Mouse (Mus musculus): ENCODE measurements around the gene Nedd8. TPM values are rescaled to one million over a fixed set of nuclear protein-coding genes. Genes with fewer than 3 reads are reported as not detected.

Nedd8 gene
- polyA plus RNA-seq, 1 experiment: 478 TPM

GRCm38 (mm10) chr14:55634874-55635522 is 36.9 kb downstream of the Nedd8 start:
- peaks cover 31% of the 10 kb centered on the region for H3K79me2 ChIP-seq (ENCODE audit: control insufficient read depth, insufficient read depth)
- TF ChIP-seq CTCF (IDR thresholded peaks at IDR 0.05; ENCODE audit: control insufficient read depth, insufficient read depth, insufficient read length) (no peak), MYOG (IDR thresholded peaks at IDR 0.05; ENCODE audit: control insufficient read depth, extremely low read depth, insufficient read length) (no peak), MYOD1 (IDR thresholded peaks at IDR 0.05; ENCODE audit: control insufficient read depth, insufficient read length, low read depth) (peak; percentile 69)

DNA sequence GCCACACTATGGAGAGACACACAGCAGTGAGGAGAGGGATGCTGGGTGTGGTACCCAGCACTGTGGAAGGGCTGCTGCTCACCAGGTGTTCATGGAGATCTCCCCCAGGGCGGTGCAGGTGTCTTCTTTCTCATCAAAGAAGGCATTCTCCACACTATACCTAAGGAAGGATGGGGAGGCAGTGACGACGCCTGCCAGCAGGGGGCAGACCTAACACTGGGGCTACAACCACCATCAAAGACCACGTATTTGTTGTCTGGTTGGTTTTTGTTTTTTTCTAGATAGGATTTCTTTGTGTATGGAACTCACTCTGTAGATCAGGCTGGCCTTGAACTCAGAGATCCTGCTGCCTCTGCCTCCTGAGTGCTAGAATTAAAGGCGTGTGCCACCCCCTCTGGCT is 42.6 kb downstream of the Nedd8 start:
- Histone ChIP-seq H3K79me2 (ENCODE audit: control insufficient read depth, insufficient read depth) (peaks cover 13% of the 10 kb centered on the region), H3K79me3 (ENCODE audit: low read depth) (peaks cover 8% of the 10 kb centered on the region), H3ac (ENCODE audit: control insufficient read depth, insufficient read length, low read depth) (no peak overlapping the region), H3K36me3 (ENCODE audit: control insufficient read depth, insufficient read depth) (peaks cover 92% of the 10 kb centered on the region), H3K27me3 (ENCODE audit: control insufficient read depth, insufficient read depth, insufficient read length) (no peaks in the 10 kb centered on the region), H3K4me3 (ENCODE audit: insufficient read depth, poor library complexity, severe bottlenecking) (no peak overlapping the region)
- TF ChIP-seq CEBPB (IDR thresholded peaks at IDR 0.05; ENCODE audit: low read depth) (no peak), CTCF (IDR thresholded peaks at IDR 0.05; ENCODE audit: control insufficient read depth, insufficient read depth, insufficient read length) (peak; percentile 57)

More at GRCm38 (mm10) chr14:55634874-55635522, 36.9 kb downstream of the Nedd8 start:
- Histone ChIP-seq H3K27me3 (ENCODE audit: control insufficient read depth, insufficient read depth, insufficient read length) (no peaks in the 10 kb centered on the region), H3K4me3 (ENCODE audit: insufficient read depth, poor library complexity, severe bottlenecking) (peak overlapping the region; percentile 68), H3ac (ENCODE audit: control insufficient read depth, insufficient read length, low read depth) (peak overlapping the region; percentile 96), H3K79me3 (ENCODE audit: low read depth) (peaks cover 17% of the 10 kb centered on the region), H3K36me3 (ENCODE audit: control insufficient read depth, insufficient read depth) (peaks cover 84% of the 10 kb centered on the region)

DNA sequence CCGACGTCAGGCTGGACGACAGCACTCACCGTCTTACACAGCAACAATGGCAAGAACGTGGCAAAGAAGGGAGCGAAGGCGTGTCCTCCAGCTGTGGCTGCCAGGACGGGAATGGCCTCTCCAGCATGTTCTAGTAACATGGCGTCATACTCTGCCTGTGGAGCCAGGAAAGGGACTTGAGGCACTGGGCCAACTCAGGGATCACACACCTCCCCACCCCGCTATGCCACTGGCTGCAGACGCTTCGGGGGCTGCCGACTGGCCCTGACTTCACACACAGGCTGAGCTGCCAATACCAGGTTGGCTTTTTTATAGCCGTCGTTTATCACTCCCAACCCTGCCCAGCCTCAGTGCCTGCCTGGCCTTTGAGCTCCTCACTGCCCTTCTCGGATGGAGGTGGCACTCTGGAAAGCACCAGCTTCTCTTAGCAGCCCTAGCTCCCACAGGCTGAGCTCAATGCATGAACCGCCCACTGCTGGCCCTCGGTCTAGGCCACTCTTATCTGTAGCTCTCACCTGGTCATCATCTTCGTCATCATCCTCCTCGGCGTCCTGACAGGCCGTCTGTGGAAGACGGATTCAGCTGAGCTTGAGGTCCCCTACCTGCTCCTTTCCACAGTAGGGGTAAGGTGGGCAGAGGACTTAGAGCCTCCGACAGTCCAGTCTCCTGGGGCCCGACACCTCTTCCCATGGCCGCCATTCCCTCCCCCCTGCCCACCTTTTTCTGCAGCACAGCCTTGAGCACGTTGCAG is 43.7 kb downstream of the Nedd8 start:
- peaks cover 3% of the 10 kb centered on the region for H3K79me2 ChIP-seq (ENCODE audit: control insufficient read depth, insufficient read depth)
- H3K27me3 ChIP-seq (ENCODE audit: control insufficient read depth, insufficient read depth, insufficient read length): no peaks in the 10 kb centered on the region
- H3ac ChIP-seq (ENCODE audit: control insufficient read depth, insufficient read length, low read depth): no peak overlapping the region
- no peak for TF ChIP-seq MAX (IDR thresholded peaks at IDR 0.05)
- TF ChIP-seq MYOG (IDR thresholded peaks at IDR 0.05; ENCODE audit: control insufficient read depth, extremely low read depth, insufficient read length): no peak
- no peak for TF ChIP-seq MYOD1 (IDR thresholded peaks at IDR 0.05; ENCODE audit: control insufficient read depth, insufficient read length, low read depth)
- no peak for TF ChIP-seq CTCF (IDR thresholded peaks at IDR 0.05; ENCODE audit: control insufficient read depth, insufficient read depth, insufficient read length)
- no peak for TF ChIP-seq FOSL1 (IDR thresholded peaks at IDR 0.05; ENCODE audit: insufficient read depth, low read length, poor library complexity, severe bottlenecking)
- no peak for TF ChIP-seq USF1 (IDR thresholded peaks at IDR 0.05; ENCODE audit: low read depth)
- no peak for TF ChIP-seq CEBPB (IDR thresholded peaks at IDR 0.05; ENCODE audit: low read depth)
- no peak overlapping the region for H3K4me3 ChIP-seq (ENCODE audit: insufficient read depth, poor library complexity, severe bottlenecking)
- H3K79me3 ChIP-seq (ENCODE audit: low read depth): no peaks in the 10 kb centered on the region
- peaks cover 81% of the 10 kb centered on the region for H3K36me3 ChIP-seq (ENCODE audit: control insufficient read depth, insufficient read depth)

- no peak overlapping the region for H3K4me3 ChIP-seq (ENCODE audit: insufficient read depth, poor library complexity, severe bottlenecking)
- TF ChIP-seq MYOG (IDR thresholded peaks at IDR 0.05; ENCODE audit: control insufficient read depth, extremely low read depth, insufficient read length) (no peak), MYOD1 (IDR thresholded peaks at IDR 0.05; ENCODE audit: control insufficient read depth, insufficient read length, low read depth) (no peak), FOSL1 (IDR thresholded peaks at IDR 0.05; ENCODE audit: insufficient read depth, low read length, poor library complexity, severe bottlenecking) (no peak), MAX (IDR thresholded peaks at IDR 0.05) (no peak), CEBPB (IDR thresholded peaks at IDR 0.05; ENCODE audit: low read depth) (no peak), USF1 (IDR thresholded peaks at IDR 0.05; ENCODE audit: low read depth) (no peak), CTCF (IDR thresholded peaks at IDR 0.05; ENCODE audit: control insufficient read depth, insufficient read depth, insufficient read length) (no peak)
Measured at GRCm38 (mm10) chr14:55618486-55619195, 53.3 kb downstream of the Nedd8 start.

GRCm38 (mm10) chr14:55617822-55618221 is 54.1 kb downstream of the Nedd8 start, which contains the start of gene Rec8:
Gene Rec8 (plus strand): TSS chr14:55618037.
- no peak within 1 kb of the TSS for H3K4me3 ChIP-seq (ENCODE audit: insufficient read depth, poor library complexity, severe bottlenecking)
- no peak within 1 kb of the TSS for H3ac ChIP-seq (ENCODE audit: control insufficient read depth, insufficient read length, low read depth)

More at GRCm38 (mm10) chr14:55618486-55619195, 53.3 kb downstream of the Nedd8 start:
- H3ac ChIP-seq (ENCODE audit: control insufficient read depth, insufficient read length, low read depth): no peak overlapping the region
- no peaks in the 10 kb centered on the region for H3K79me2 ChIP-seq (ENCODE audit: control insufficient read depth, insufficient read depth)
- no peaks in the 10 kb centered on the region for H3K36me3 ChIP-seq (ENCODE audit: control insufficient read depth, insufficient read depth)
- H3K79me3 ChIP-seq (ENCODE audit: low read depth): no peaks in the 10 kb centered on the region
- H3K27me3 ChIP-seq (ENCODE audit: control insufficient read depth, insufficient read depth, insufficient read length): no peaks in the 10 kb centered on the region

More at GRCm38 (mm10) chr14:55617822-55618221, 54.1 kb downstream of the Nedd8 start, which contains the start of gene Rec8:
- H3K79me2 ChIP-seq (ENCODE audit: control insufficient read depth, insufficient read depth): no peaks in the 10 kb centered on the region
- H3K27me3 ChIP-seq (ENCODE audit: control insufficient read depth, insufficient read depth, insufficient read length): no peaks in the 10 kb centered on the region
- no peaks in the 10 kb centered on the region for H3K36me3 ChIP-seq (ENCODE audit: control insufficient read depth, insufficient read depth)
- H3K79me3 ChIP-seq (ENCODE audit: low read depth): no peaks in the 10 kb centered on the region
- no peak for TF ChIP-seq USF1 (IDR thresholded peaks at IDR 0.05; ENCODE audit: low read depth)
- no peak for TF ChIP-seq CTCF (IDR thresholded peaks at IDR 0.05; ENCODE audit: control insufficient read depth, insufficient read depth, insufficient read length)
- TF ChIP-seq FOSL1 (IDR thresholded peaks at IDR 0.05; ENCODE audit: insufficient read depth, low read length, poor library complexity, severe bottlenecking): no peak
- TF ChIP-seq MYOD1 (IDR thresholded peaks at IDR 0.05; ENCODE audit: control insufficient read depth, insufficient read length, low read depth): no peak
- TF ChIP-seq MAX (IDR thresholded peaks at IDR 0.05): no peak
- TF ChIP-seq CEBPB (IDR thresholded peaks at IDR 0.05; ENCODE audit: low read depth): no peak
- TF ChIP-seq MYOG (IDR thresholded peaks at IDR 0.05; ENCODE audit: control insufficient read depth, extremely low read depth, insufficient read length): no peak
